Mouse (Mus musculus) monocyte, adult 2 months (primary cell): Measurements from ENCODE around the gene Zfp97.
"Not testable (repeated sequence)": the region's sequence is repeated elsewhere in the genome, so short reads cannot be mapped to it uniquely, and the experiment has no call there.

Experiments used
- DNase-seq, 2 experiments: peaks; one replicate each; pipeline ENCODE4 v3.0.0; 2022; ENCODE audit warnings: low spot score in 2 of 2, low read depth in 1 of 2

The Zfp97 gene

GRCm38 (mm10) chr17:17120830-17121502 lies at the start of gene Zfp97:
Zfp97 (plus strand) TSS chr17:17121415.
- DNase-seq: not testable (repeated sequence)

- DNase-seq: not testable (repeated sequence)
These were observed 57.7 kb downstream of the Zfp97 start for GRCm38 (mm10) chr17:17178757-17179413.

- DNase-seq: not testable (repeated sequence)
These were observed 73.5 kb downstream of the Zfp97 start for GRCm38 (mm10) chr17:17194761-17195160.

GRCm38 (mm10) chr17:17195178-17195577 lies 74.0 kb downstream of the Zfp97 start:
- no peak for DNase-seq

- not testable (repeated sequence) for DNase-seq
These were observed 74.9 kb downstream of the Zfp97 start for GRCm38 (mm10) chr17:17196111-17196510.
